Mouse (Mus musculus) testis, adult 2 months (tissue): ENCODE results near the gene 1700018B08Rik.

Experiments used
- CTCF ChIP-seq: fragments of 200-500 bp; IDR thresholded peaks from 2 replicates; pipeline ENCODE4 v1.5.1; 2012; ENCODE audit warnings: low read depth, mild to moderate bottlenecking, inconsistent platforms, low read length, moderate library complexity; ENCODE audit not compliant: control insufficient read depth, insufficient read depth, insufficient replicate concordance
- POLR2A ChIP-seq: fragments of 200-500 bp; IDR thresholded peaks from 2 replicates; pipeline ENCODE4 v1.6.1; 2012; ENCODE audit warnings: low read depth, mild to moderate bottlenecking, inconsistent platforms, low read length, moderate library complexity; ENCODE audit not compliant: control insufficient read depth

DNA sequence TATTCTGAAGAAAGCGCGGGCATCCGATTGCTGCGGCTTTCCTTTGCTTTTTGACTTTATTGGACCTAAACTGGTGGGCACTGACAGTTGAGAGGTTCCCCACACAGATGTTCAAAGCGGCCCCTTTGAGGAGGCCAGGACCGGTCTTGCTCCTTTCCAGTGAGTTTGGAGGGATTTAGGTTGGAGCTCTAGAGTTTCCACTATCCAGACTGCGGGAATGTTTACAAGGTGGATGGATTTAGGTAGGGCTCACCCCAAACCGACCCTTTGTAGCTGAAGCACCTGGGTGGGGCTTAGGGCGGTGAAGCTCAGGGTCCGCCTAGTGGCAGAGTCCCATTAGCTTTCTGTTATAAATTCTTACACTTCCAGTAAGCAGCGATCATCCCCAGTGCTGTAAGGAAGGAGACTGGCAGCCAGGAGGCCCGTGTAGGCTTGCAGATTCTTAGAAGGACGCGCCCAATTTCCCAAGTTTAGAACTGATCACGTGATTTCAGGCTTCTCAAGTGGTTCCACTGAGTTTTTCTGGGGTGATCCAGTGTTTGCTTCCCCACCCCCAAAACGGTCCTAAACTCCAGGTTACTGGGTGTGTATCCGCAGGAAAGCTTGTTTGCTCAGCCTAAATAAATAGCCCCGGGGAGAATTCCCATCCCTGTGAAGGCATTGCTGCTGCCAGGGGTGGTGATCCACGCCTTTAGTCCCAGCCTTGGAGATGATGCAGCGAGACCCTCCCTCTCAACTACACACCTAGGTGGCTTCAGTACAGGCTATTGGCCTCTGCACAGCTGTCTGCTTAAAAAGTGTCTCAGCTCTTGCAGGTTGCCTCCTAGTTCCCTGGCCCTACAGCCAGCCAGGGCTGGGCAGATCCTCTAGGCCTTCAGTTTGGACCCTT is 47.3 kb upstream of the 1700018B08Rik start:
- TF ChIP-seq CTCF (no peak), POLR2A (no peak)
